Mouse (Mus musculus): Measurements from ENCODE around the gene Dck.

GRCm38 (mm10) chr5:88813188-88813587, 48.4 kb downstream of the Dck start:
- TF ChIP-seq USF2 (IDR thresholded peaks at IDR 0.05; ENCODE audit: borderline replicate concordance in 1 of 2, insufficient read depth in 1 of 2, low read depth in 1 of 2, low read length in 2 of 2), result no peak
- no peak for TF ChIP-seq POLR2A (IDR thresholded peaks at IDR 0.05; ENCODE audit: control insufficient read depth in 1 of 2, insufficient read depth in 1 of 2, low read depth in 1 of 2, low read length in 2 of 2, poor library complexity in 1 of 2)
- TF ChIP-seq CTCF (IDR thresholded peaks at IDR 0.05 in 2 of 3, conservative IDR thresholded peaks at IDR 0.05 in 1 of 3; ENCODE audit: control insufficient read depth in 1 of 3, insufficient read depth in 1 of 3, low read depth in 2 of 3, low read length in 3 of 3, poor library complexity in 1 of 3, severe bottlenecking in 1 of 3), result no peak
- no peak for TF ChIP-seq RCOR1 (IDR thresholded peaks at IDR 0.05; ENCODE audit: low read depth, low read length)
- no peak for TF ChIP-seq EP300 (IDR thresholded peaks at IDR 0.05; ENCODE audit: low read depth in 1 of 2, low read length in 2 of 2)
- no peak for TF ChIP-seq NRF1 (IDR thresholded peaks at IDR 0.05; ENCODE audit: insufficient read depth, low read depth, low read length, poor library complexity, severe bottlenecking)
- TF ChIP-seq TCF12 (IDR thresholded peaks at IDR 0.05; ENCODE audit: low read depth, low read length), result no peak
- TF ChIP-seq E2F4 (IDR thresholded peaks at IDR 0.05; ENCODE audit: borderline replicate concordance, low read depth, low read length), result no peak
- no peak for TF ChIP-seq UBTF (IDR thresholded peaks at IDR 0.05; ENCODE audit: borderline replicate concordance, insufficient read depth, low read depth, low read length)
- no peak for TF ChIP-seq POLR2AphosphoS2 (IDR thresholded peaks at IDR 0.05; ENCODE audit: low read length)
- TF ChIP-seq TAL1 (IDR thresholded peaks at IDR 0.05; ENCODE audit: low read length), result no peak

Measured in MEL (cell line).